Mouse (Mus musculus): Measurements from ENCODE around the gene Hoxa1. TPM values are rescaled to one million over a fixed set of nuclear protein-coding genes. Genes with fewer than 3 reads are reported as not detected.

Gene Hoxa1
- total RNA-seq, 2 experiments from 2014 or later = not detected

- no peak for ATAC-seq (replicated peaks; ENCODE audit: low FRiP score, poor library complexity, severe bottlenecking)
Measured at GRCm38 (mm10) chr6:52174968-52175751, 17.0 kb upstream of the Hoxa1 start.

- no peak for ATAC-seq (replicated peaks; ENCODE audit: low FRiP score, poor library complexity, severe bottlenecking)
Measured at GRCm38 (mm10) chr6:52173648-52174047, 15.5 kb upstream of the Hoxa1 start.

GRCm38 (mm10) chr6:52172501-52172900 is 14.4 kb upstream of the Hoxa1 start:
- no peak for ATAC-seq (replicated peaks; ENCODE audit: low FRiP score, poor library complexity, severe bottlenecking)

GRCm38 (mm10) chr6:52171938-52172337 is 13.8 kb upstream of the Hoxa1 start:
- no peak for ATAC-seq (replicated peaks; ENCODE audit: low FRiP score, poor library complexity, severe bottlenecking)

GRCm38 (mm10) chr6:52171331-52171730 is 13.2 kb upstream of the Hoxa1 start:
- ATAC-seq (replicated peaks; ENCODE audit: low FRiP score, poor library complexity, severe bottlenecking) = no peak

GRCm38 (mm10) chr6:52170898-52171223 is 12.7 kb upstream of the Hoxa1 start:
- no peak for ATAC-seq (replicated peaks; ENCODE audit: low FRiP score, poor library complexity, severe bottlenecking)

- no peak for ATAC-seq (replicated peaks; ENCODE audit: low FRiP score, poor library complexity, severe bottlenecking)
Measured at GRCm38 (mm10) chr6:52170166-52170897, 12.2 kb upstream of the Hoxa1 start.

- no peak for ATAC-seq (replicated peaks; ENCODE audit: low FRiP score, poor library complexity, severe bottlenecking)
Measured at GRCm38 (mm10) chr6:52169499-52170165, 11.5 kb upstream of the Hoxa1 start.

- no peak for ATAC-seq (replicated peaks; ENCODE audit: low FRiP score, poor library complexity, severe bottlenecking)
Measured at GRCm38 (mm10) chr6:52168191-52169055, 10.3 kb upstream of the Hoxa1 start.

- no peak for ATAC-seq (replicated peaks; ENCODE audit: low FRiP score, poor library complexity, severe bottlenecking)
Measured at GRCm38 (mm10) chr6:52167736-52168161, 9.6 kb upstream of the Hoxa1 start.

GRCm38 (mm10) chr6:52167176-52167575 is 9.1 kb upstream of the Hoxa1 start:
- no peak for ATAC-seq (replicated peaks; ENCODE audit: low FRiP score, poor library complexity, severe bottlenecking)

GRCm38 (mm10) chr6:52166431-52167077 is 8.4 kb upstream of the Hoxa1 start:
- no peak for ATAC-seq (replicated peaks; ENCODE audit: low FRiP score, poor library complexity, severe bottlenecking)

- no peak for ATAC-seq (replicated peaks; ENCODE audit: low FRiP score, poor library complexity, severe bottlenecking)
Measured at GRCm38 (mm10) chr6:52165441-52166370, 7.6 kb upstream of the Hoxa1 start.

GRCm38 (mm10) chr6:52164626-52165440 is 6.7 kb upstream of the Hoxa1 start, which contains the start of gene Hoxa2:
Gene Hoxa2, minus strand, starts transcription at chr6:52164831.
- no peak for ATAC-seq (replicated peaks; ENCODE audit: low FRiP score, poor library complexity, severe bottlenecking)

- ATAC-seq (replicated peaks; ENCODE audit: low FRiP score, poor library complexity, severe bottlenecking) = no peak
Measured at GRCm38 (mm10) chr6:52164051-52164625, 6.0 kb upstream of the Hoxa1 start.

- no peak for ATAC-seq (replicated peaks; ENCODE audit: low FRiP score, poor library complexity, severe bottlenecking)
Measured at GRCm38 (mm10) chr6:52163366-52164031, 5.4 kb upstream of the Hoxa1 start.
